Mouse (Mus musculus): Measurements from ENCODE around the gene Plod2.

Gene Plod2

DNA sequence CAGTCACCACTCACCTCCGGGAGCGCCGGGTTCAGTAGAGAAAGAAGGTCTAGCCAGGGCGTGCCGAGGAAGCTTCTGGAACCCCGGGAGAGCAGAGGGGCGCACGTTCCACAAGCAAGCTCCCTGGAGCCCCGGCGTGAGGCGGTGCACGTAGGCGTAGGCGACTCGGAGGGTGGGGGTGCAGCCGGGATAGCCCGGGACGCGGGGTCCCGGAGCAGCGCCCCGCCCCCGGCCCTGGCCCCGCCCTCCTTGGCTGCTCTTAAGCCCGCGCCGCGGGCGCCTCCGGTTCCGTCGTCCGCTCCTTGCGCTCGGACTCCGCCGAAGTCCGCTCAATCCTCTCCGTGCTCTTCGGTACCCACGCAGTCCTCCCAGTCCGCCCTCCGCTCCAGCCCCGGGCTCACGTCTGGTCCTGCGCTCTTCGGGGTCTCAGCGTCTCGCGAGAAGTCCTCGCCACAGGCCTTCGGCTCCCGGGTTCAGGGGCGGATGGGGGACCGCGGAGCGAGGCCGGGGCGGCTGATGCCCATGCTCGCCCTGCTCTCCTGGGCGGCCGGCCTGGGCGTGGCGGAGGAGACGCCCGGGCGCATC lies at the start of gene Plod2:
TSS of gene Plod2 (plus strand) at position 247 of the 585 bp plus-strand sequence.
- DNase-seq (ENCODE audit: low spot score in 2 of 2): peak; percentile 5 to 18

DNA sequence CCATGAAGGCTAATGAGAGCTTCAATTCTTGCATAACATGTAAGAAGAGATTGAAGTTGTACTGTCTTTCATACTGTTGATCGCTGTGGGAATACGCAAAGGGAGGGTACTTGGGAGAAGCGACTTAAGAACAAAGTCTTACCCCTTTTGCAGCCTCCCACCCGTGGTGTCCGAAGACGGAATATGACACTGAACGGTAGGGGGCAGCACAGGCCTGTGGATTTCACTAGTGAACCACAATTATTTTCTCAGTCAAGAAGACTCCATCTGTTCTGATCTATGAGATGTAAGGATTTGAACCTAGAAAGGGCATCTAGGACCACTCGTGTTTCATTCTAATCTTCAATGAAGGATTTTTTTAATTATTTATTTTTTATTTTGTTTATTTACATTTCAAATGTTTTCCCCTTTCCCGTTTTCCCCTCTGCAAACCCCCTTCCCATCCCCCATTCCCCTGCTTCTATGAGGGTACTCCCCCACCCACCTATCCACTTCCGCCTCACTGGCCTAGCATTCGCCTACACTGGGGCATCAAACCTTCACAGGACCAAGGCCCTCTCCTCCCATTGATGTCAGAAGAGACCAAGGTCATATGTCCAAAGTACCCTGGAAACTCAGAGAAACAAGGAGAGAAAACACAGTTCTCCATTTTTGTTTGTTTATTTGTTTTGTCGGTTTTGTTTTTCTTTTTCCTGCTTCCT lies 42.2 kb upstream of the Plod2 start:
- peak; percentile 14 to 63 for DNase-seq (ENCODE audit: low spot score in 2 of 2)

DNA sequence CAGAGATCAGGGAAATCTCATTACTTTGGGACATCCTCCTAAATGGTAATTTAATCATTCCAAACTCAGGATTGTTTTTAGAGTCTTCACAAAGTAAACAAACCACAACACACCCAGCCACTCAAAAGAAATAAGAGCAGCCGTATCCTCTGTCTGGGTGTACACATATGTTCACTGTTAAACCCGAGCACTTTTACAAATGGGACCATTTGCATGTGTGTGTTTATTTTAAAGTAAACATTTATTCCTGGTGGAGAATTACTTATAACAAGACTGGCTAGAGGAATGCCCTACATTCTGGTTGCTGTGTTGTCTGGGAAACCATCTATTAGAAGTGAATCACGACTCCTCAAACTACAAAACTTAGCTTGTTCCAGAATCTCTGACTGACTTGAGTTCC lies 37.8 kb upstream of the Plod2 start:
- DNase-seq (ENCODE audit: low spot score in 2 of 2): no peak

DNA sequence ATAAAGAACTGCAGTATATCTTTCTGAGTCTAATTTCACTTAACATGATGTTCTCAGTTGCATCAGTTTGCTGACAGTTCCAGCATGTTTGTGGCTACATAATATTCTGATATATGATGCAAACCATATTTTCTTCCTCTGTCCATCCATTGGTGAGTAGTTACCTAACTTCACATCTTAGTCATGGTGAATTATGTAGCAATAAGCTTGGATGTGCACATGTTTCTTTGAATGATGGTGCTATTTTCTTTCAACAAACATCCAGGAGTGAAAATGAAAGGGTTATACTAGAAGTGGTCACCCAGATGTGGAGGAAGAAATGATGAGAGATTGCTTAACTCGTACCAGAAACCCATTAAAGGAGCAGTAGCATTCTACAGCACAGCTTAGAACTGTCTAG lies 37.1 kb upstream of the Plod2 start:
- no peak for DNase-seq (ENCODE audit: low spot score in 2 of 2)

DNA sequence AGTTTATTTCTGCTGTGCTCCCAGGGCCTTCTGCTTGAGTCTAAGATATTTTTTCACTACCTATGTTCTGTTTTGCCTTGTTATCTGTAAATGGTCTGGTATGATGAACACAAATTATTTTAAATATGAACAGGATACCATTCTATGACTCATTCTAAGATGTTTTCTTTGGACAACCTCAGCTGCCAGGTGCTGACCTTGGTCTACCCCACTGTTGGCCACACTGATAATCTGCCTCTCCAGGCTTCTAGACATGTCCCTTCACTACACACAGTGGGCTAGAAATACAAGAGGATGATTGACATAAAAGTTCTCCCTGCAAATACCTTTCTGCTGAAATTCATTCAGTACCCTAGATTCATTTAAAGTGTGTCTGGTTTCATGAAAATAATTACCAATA lies 30.3 kb upstream of the Plod2 start:
- no peak for DNase-seq (ENCODE audit: low spot score in 2 of 2)

DNA sequence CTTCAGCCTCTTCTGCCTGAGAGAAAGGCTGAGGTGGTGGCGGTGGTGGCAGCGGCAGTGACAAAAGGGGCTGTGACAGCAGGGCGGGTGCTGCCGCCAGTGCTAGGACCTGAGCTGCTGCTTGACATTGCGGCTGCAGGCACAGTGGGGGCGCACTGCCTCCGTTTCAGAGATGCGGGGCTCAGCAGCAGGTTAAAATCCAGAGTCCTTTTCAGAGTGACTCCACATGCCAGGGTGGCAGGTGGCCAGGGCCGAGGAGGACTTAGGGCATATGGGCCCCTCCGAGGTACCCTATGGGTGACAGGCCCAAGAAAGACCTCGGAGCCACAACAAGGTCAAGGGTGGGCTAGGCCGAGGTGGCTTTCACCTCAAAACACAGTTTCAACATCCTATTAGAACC lies 25.0 kb upstream of the Plod2 start:
- DNase-seq (ENCODE audit: low spot score in 2 of 2): no peak

DNA sequence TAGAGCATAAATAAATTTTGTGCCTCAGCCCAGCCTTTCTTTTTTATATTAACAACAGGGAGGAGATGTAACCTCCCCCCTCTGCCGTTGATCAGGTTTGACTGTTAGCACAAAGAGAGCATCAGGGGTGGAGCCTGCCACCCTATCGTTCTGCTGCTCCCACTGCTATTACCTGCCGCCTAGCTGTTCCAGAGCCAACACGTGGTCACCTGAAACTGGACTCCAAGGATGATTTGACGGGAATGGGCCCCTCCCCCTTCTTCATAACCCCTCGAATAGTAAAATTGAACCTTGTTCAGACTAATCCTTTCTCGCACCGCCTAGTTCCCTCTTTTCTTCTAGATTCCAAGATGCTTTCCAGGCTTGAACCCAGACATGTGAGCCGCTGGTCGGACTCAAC lies 21.3 kb upstream of the Plod2 start:
- no peak for DNase-seq (ENCODE audit: low spot score in 2 of 2)

DNA sequence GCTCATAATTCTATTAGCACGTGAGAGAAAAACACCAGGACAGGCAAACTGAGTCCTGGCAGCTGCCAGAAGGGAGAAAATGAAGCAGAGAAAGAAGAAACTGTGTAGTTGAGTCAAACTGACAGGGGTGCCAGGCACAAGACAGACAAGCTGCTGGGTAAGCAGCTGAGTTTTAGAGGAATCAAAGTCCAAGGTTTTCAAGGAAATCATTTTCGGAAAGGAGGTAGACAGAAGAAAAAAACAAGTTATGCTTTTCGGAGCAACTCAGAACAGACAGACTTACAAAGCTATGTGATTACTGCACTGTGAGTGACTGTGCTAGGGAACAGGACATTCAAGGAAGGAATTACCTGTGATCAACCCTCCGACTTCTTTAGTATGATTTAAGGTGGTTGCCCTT lies 17.5 kb upstream of the Plod2 start:
- no peak for DNase-seq (ENCODE audit: low spot score in 2 of 2)

DNA sequence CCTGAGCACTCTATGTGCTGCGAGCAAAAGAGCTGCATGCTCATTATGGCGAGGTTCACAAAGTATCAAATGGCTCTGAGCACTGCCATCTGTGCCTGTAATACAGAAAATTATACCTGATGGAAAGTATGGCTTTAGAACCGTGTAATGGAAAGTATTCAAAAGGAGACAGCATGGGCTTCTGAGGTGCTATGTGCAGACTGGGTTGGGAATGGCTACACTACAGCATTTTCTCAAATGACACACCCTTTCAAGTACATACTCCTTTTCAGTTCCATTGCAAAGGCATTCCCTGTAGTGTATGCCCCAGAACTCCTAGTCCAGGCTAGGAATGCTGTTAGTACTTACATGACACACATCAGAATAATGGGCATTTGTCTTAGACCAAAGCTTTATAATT lies 12.0 kb upstream of the Plod2 start:
- no peak for DNase-seq (ENCODE audit: low spot score in 2 of 2)

DNA sequence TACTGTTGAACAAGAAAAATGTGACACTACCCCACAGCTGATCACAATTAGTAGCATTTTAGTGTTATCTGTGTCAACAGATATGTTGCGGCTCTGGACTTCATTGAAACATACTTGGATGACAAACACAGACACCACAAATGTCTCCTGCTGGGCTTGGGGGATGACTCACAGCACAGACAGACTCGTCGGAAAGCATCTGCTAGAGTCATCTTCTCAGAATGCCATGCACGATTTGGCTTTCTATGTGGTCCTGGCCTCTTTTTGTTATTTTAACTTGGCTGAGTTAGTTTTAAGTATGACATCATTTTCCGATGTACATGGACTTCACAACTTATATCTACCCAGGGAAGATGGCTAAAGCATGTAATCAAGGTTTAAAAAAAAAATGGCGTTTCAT lies 4.3 kb upstream of the Plod2 start:
- no peak for DNase-seq (ENCODE audit: low spot score in 2 of 2)

DNA sequence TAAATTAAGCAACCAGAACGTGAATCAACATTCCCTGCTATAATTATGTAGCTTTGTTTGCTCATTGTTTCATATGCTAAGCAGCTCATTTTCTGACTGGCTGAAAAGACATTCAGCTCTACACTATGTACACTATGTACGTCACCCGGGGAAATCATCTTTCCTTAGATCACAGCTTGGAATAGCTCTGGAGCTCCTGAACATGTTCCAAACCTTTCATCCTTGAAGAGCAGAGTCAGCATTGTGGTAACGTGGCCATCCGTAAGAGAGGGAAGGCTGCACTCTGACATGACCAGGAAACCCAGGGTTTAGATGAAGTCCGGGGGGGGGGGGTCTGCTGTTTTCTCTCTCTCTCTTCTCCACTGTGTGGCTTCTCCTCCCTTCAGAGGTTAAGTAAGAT lies 3.8 kb upstream of the Plod2 start:
- no peak for DNase-seq (ENCODE audit: low spot score in 2 of 2)

DNA sequence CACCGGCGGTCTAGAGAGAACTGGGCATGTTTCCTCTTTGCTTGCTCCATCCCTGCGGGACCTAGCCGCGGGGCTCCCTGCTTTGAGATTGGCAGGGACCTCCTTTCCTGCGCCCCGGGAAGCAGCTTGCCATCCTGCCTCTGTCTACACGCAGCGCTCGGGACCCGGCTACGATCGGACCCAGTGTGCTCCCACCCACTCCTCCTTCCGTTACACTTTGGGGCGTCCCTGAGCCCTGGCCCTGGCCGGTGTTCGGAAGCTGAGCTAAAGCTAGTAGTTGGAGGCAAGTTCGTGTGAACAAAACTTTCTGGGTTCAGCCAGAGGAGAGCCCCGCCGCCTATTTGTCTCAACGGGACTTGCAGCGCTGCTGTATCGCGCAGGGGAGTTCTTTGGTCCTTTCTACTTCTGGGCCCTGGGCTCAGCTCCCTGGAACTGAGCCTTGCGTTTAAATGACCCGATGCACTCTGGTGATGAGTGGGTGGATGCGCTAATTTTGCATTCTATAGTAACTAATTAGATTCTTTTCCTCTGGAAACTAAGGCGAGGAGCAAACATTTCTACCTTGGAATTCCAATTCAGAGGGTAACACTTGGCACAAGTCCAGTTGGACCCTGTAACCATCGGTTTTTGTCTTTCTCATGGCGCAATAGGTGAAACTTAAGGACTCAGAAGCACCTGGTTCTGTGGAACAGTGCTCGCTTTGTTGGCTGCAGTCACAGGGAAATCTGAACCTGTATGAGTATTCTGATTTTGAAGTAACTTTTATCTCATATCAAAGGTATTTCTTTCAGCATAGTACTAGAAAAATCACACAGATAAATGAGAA lies 781 bp downstream of the Plod2 start:
- DNase-seq (ENCODE audit: low spot score in 2 of 2): no peak

DNA sequence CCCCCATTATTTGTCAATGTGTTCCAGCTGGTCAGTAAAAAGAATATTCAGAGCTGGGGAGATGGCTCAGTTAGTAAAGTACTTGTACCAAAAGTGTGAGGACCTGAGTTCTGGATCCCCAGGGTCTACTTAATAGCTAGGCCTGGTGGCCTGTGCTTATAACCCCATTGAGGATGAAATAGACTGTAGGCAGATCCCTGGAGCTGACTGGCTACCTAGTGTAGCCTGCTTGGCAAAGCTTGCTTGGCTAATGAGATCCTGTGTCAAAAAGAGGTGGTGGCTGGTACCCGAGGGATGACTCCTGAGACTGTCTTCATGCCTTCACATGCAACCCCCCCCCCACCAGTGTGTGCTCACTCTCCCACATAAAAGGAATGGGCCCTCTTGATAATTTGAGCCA lies 2.1 kb downstream of the Plod2 start:
- no peak for DNase-seq (ENCODE audit: low spot score in 2 of 2)

DNA sequence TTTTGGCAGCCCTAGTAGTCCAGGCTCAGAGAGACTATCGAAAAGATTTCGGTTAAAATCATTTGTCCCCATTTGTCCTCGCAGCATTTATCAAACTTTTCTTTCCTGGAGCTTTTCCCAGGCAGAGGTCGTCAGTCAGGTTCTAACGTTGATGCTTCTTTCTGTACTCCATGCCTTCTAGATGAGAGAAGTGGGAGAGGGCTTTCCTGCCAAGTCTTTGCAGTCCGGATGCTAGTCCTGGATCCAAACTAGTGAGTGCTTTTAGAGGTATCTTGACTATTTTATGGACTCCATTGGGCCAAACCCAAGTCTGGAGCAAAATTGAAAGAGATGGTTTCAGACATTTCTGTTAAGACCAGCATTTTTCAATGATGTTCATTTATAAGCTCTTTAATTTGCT lies 3.0 kb downstream of the Plod2 start:
- no peak for DNase-seq (ENCODE audit: low spot score in 2 of 2)

DNA sequence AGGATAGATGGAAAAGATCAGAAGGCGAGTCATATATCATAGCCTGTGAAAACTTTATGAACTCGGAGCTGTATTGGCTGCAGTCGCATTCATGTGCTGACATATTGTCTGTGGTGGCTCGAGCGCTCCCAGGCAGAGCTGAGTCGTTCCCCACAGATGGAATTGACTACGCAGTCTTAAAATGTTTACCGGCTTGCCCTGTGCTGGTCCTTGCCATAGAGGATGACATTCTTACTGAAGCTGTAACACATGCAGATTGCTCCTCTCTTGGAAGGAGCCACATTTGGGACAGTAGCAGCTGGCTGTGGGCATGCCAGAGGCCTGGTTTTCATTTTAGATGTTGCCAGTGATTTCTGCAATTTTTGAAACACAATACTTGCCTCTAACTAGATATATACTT lies 4.4 kb downstream of the Plod2 start:
- DNase-seq (ENCODE audit: low spot score in 2 of 2): no peak

DNA sequence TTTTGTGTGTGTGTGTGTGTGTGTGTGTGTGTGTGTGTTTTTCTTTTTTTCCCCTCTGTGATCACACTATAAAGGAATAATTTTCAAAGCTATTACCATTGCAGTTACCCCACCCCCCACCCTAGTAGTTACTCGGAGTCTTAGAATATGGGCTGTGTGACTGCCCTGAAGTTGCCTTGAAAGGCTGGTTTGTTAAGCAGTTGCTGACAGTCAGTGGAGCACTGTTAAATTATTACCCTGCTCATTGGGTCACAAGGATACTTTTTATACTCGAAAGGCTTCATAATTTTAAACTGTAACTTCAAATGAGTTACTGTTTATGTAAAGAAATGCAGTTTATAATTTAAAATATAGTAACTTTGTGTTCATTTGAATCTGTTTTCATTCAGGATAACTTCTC lies 5.1 kb downstream of the Plod2 start:
- no peak for DNase-seq (ENCODE audit: low spot score in 2 of 2)

DNA sequence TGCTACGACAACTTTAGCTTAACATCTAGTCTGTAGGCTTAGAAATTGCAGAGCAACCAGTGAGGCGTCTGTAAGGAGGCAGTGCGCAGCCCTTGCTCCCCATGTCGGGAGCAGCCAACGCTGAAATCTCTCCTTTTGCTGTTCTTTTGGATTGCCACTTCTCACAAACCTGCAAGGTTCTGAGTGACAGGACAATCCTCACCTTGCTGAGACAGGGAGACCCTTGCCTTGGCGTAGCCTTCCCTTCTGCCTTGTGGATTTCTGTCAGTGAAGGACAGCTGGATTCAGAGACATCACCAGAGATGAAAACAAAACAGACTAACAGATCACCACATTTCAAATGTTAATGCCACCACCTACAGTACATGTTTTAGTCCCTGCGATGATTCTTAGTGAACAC lies 5.8 kb downstream of the Plod2 start:
- DNase-seq (ENCODE audit: low spot score in 2 of 2): no peak

DNA sequence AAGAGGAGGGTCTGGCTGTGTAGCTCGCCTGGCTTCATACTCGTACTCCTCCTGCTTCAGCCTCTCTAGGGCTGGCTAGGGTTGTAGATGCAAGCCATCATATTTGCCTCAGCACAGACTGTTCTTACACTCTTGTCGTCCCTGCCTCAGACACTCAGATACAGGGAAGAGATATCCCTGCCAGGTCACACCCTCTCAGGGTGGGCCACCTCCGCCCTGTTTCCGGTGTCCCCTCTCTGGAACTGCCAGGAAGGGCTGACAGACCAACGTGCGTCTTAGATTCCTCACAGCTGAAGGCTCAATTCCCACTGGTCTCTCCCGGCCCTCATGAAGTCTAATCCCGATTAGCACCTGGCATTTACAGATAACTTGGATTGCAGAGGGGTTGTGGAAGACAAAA lies 6.6 kb downstream of the Plod2 start:
- no peak for DNase-seq (ENCODE audit: low spot score in 2 of 2)

DNA sequence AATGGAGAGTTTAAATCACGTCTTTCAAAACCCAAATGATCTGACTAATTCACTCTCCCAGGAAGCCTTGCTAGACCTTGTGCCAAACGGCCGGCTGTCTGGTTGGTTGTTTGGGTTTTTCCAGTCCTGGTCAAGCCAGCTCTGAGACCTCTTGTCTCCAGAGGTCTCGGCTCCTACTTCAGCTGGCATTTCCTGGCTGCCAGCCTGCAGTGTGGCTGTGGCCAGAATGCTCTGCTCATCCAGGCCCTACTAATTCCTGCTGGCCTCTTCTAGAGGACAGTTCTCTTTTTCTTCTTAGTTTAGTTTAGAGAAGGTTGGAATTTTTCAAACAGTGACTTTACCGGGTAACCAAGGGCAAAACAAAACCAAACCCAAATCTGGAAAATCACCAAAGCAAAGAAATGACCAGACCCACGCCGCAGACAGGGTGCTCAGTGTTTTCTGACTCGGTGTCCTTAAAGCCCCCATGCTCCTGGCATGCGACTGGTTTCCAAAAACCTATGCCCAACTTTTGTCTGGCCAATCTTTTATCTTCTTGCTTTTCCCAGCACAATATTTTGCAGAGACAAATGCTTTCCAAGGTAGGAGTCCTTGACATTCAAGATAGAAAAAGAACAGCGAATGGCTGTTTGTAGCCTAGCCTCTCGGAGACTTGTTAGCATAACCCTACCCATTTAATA lies 7.9 kb downstream of the Plod2 start:
- DNase-seq (ENCODE audit: low spot score in 2 of 2): no peak

DNA sequence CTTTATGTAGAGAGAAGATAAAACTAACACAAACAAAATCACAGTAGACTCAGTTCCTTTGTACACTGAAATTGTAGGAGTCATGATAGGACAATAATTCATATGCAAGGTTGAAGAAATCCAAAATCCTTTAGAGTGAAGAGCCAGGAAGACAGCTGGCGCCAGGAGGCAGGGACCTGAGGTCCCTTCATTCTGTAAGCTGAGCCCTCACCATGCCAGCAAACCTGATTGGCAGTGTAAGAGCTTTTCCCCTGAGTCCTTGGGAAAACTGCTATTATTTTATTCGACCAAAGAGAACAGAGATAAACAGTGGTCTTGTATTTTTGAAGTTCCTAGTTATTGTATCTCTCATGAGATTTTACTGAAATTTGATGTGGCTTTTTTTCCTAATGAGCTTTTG lies 9.0 kb downstream of the Plod2 start:
- no peak for DNase-seq (ENCODE audit: low spot score in 2 of 2)

DNA sequence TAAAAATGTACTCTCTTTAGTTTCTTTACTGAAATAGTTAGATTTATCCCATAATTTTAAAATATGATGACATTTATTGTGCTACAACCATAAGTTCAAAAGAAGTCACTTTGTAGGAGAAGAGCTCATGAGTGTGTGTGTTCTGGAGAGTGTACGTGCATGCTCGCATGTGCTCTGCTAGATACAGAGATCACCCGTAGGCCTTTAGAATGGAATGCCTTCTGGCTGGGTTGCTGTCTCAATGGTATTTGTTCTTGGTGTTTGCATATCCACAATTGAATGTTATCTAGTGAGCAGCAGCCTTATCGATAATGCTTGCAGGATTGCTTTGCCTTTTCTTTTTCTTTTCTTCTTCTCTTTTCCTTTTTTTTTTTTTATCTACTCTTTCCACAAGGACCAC lies 9.6 kb downstream of the Plod2 start:
- no peak for DNase-seq (ENCODE audit: low spot score in 2 of 2)

DNA sequence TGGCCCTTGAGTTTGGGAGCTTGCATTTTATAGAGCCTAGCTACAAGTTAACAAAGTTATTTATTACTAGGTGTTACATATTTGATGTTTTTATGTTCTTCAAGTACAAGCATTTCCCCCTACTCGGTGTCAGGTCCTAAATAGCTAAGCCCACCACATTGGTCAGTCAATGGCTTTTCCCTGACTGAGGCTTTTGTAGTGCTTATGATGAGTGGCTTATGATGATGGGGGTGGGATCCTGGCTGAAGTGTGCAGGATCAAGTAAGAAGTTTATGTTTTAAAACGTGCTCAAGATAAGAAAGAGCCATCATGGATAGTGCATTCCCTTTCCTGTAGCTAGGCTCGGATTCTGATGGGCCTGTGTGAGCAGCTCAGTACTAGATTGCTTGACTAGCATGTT lies 10.7 kb downstream of the Plod2 start:
- DNase-seq (ENCODE audit: low spot score in 2 of 2): no peak
